Mouse (Mus musculus): ENCODE data around the gene Fcrla. TPM values are rescaled to one million over a fixed set of nuclear protein-coding genes. Genes with fewer than 3 reads are reported as not detected.

The Fcrla gene
- 1.7 TPM for polyA plus RNA-seq (2014; fragmentation: Illumina TruSeq; extraction: RNeasy Lipid Tissue Mini Kit (QIAGEN cat#74804); ENCODE audit: low read depth, low replicate concordance)

GRCm38 (mm10) chr1:170927378-170927777 is at the start of gene Fcrla:
TSS of gene Fcrla (minus strand) at chr1:170927583.

GRCm38 (mm10) chr1:170976447-170976846 is 49.1 kb upstream of the Fcrla start, which contains the start of gene Fcgr2b:
TSS of gene Fcgr2b (minus strand) at chr1:170976547.

GRCm38 (mm10) chr1:170912891-170913615 is 14.3 kb downstream of the Fcrla start, which contains the start of gene Fcrlb:
TSS of gene Fcrlb (minus strand) at chr1:170912941.

GRCm38 (mm10) chr1:170884978-170885561 is 42.3 kb downstream of the Fcrla start, which contains the start of the genes Gm26620 and Dusp12:
TSS of gene Gm26620 (plus strand) at chr1:170885065.
TSS of gene Dusp12 (minus strand) at chr1:170885540.

GRCm38 (mm10) chr1:170867691-170868105 is 59.7 kb downstream of the Fcrla start, which contains the start of gene Atf6:
TSS of gene Atf6 (minus strand) at chr1:170867771.

Other genes starting within 250 kb of the Fcrla start
- gene Atf6, start 59.8 kb downstream of the Fcrla start, polyA plus RNA-seq (2014; fragmentation: Illumina TruSeq; extraction: RNeasy Lipid Tissue Mini Kit (QIAGEN cat#74804); ENCODE audit: low read depth, low replicate concordance) = 11.7 TPM
- gene Gm26620, start 42.5 kb downstream of the Fcrla start, polyA plus RNA-seq (2014; fragmentation: Illumina TruSeq; extraction: RNeasy Lipid Tissue Mini Kit (QIAGEN cat#74804); ENCODE audit: low read depth, low replicate concordance) = 2.5 TPM
- gene Dusp12, start 42.0 kb downstream of the Fcrla start, polyA plus RNA-seq (2014; fragmentation: Illumina TruSeq; extraction: RNeasy Lipid Tissue Mini Kit (QIAGEN cat#74804); ENCODE audit: low read depth, low replicate concordance) = 10.9 TPM
- gene Fcrlb, start 14.6 kb downstream of the Fcrla start, polyA plus RNA-seq (2014; fragmentation: Illumina TruSeq; extraction: RNeasy Lipid Tissue Mini Kit (QIAGEN cat#74804); ENCODE audit: low read depth, low replicate concordance) = not detected
- 11.1 TPM for gene Fcgr2b, start 49.0 kb upstream of the Fcrla start, polyA plus RNA-seq (2014; fragmentation: Illumina TruSeq; extraction: RNeasy Lipid Tissue Mini Kit (QIAGEN cat#74804); ENCODE audit: low read depth, low replicate concordance)
- gene Fcgr4, start 91.3 kb upstream of the Fcrla start, polyA plus RNA-seq (2014; fragmentation: Illumina TruSeq; extraction: RNeasy Lipid Tissue Mini Kit (QIAGEN cat#74804); ENCODE audit: low read depth, low replicate concordance) = not detected
- 24.2 TPM for gene Fcgr3, start 137.4 kb upstream of the Fcrla start, polyA plus RNA-seq (2014; fragmentation: Illumina TruSeq; extraction: RNeasy Lipid Tissue Mini Kit (QIAGEN cat#74804); ENCODE audit: low read depth, low replicate concordance)
- gene Cfap126, start 186.3 kb upstream of the Fcrla start, polyA plus RNA-seq (2014; fragmentation: Illumina TruSeq; extraction: RNeasy Lipid Tissue Mini Kit (QIAGEN cat#74804); ENCODE audit: low read depth, low replicate concordance) = 111 TPM
- gene Sdhc, start 223.0 kb upstream of the Fcrla start, polyA plus RNA-seq (2014; fragmentation: Illumina TruSeq; extraction: RNeasy Lipid Tissue Mini Kit (QIAGEN cat#74804); ENCODE audit: low read depth, low replicate concordance) = 19.0 TPM
- 0.17 TPM for gene Mpz, start 223.1 kb upstream of the Fcrla start, polyA plus RNA-seq (2014; fragmentation: Illumina TruSeq; extraction: RNeasy Lipid Tissue Mini Kit (QIAGEN cat#74804); ENCODE audit: low read depth, low replicate concordance)